Mouse (Mus musculus) heart, postnatal 0 days (tissue): ENCODE data around the gene Phgdh.

ENCODE experiments used
- CTCF ChIP-seq: IDR thresholded peaks from 2 replicates; pipeline ENCODE4 v1.5.1; 2016; ENCODE audit warnings: antibody characterized with exemption, control low read depth, low read depth
- EP300 ChIP-seq: IDR thresholded peaks from 2 replicates; pipeline ENCODE4 v1.6.1; 2016; ENCODE audit warnings: antibody characterized with exemption, low read depth

DNA sequence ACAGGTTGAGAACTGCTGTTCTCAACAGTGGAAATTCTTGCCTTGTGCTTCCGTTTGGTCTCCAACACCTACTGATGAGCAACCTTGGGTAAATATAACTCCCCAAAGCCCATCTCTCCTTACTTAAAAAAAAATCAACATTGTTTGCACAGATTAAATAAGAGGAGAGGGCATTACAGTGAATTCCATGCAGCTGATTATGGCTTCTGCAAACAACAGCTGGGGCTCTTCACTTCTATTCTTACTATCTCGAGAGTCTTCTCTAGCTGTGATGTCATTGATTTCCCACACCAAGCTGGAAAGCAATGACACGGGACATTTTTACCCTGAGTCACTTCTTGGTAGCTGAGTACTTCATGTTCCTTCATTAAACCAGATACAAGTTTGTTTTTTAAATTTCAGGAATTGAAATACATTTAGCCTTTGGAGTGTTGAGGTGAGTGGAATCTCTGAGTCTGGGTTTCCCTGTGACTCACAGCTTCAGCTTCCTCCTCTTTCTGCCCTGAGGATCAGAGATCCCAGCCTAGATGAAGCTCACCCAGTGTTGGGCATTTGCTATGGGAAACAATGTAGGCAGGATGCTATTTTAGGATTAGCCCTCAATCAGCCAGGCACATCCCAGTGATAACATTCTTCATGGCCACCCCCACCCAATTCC lies 34.4 kb upstream of the Phgdh start:
- no peak for TF ChIP-seq CTCF
- peak; percentile 60; the same call in 1 of the 2 replicates for TF ChIP-seq EP300
